Mouse (Mus musculus): ENCODE measurements at regions not wholly inside any gene's neighbourhood (a gene's known extent, or its start where the extent isn't known, plus 50 kb on each side); places are given as distances from the start of the nearest gene placed in this dataset.
"Not testable (repeated sequence)": the region's sequence is repeated elsewhere in the genome, so short reads cannot be mapped to it uniquely, and the experiment has no call there.

GRCm38 (mm10) chr17:83050591-83051197 is 164.4 kb upstream of the Pkdcc start:
- ATAC-seq (ENCODE audit: low read depth): no peak
- H3K4me2 ChIP-seq: no peak overlapping the region
- no peaks in the 10 kb centered on the region for H3K4me1 ChIP-seq (replicated peaks)
- H3K27ac ChIP-seq (replicated peaks): no peak overlapping the region
- H3K27me3 ChIP-seq: peaks cover 22% of the 10 kb centered on the region; the same call in 1 of the 2 replicates
- WGBS: 34% methylated on average over 11 of the region's 11 CpGs
- H3K9me3 ChIP-seq: no peaks in the 10 kb centered on the region
- no peak overlapping the region for H3K4me3 ChIP-seq
- H3K9ac ChIP-seq: no peak overlapping the region
- H3K36me3 ChIP-seq: no peaks in the 10 kb centered on the region

GRCm38 (mm10) chr17:83052613-83053140 is 162.4 kb upstream of the Pkdcc start:
- 40% methylated on average over 6 of the region's 6 CpGs for WGBS
- Histone ChIP-seq H3K4me1 (replicated peaks) (no peaks in the 10 kb centered on the region), H3K27me3 (peaks cover 22% of the 10 kb centered on the region; the same call in 1 of the 2 replicates)

GRCm38 (mm10) chr17:83057832-83058231 is 157.3 kb upstream of the Pkdcc start:
- H3K4me2 ChIP-seq: no peak overlapping the region
- no peak for ATAC-seq (ENCODE audit: low read depth)
- H3K36me3 ChIP-seq: no peaks in the 10 kb centered on the region
- H3K4me3 ChIP-seq: no peak overlapping the region
- WGBS: 61% methylated on average over 3 of the region's 3 CpGs
- H3K9me3 ChIP-seq: no peaks in the 10 kb centered on the region
- peaks cover 4% of the 10 kb centered on the region; the same call in 1 of the 2 replicates for H3K4me1 ChIP-seq (replicated peaks)
- H3K27me3 ChIP-seq: no peaks in the 10 kb centered on the region
- no peak overlapping the region for H3K9ac ChIP-seq
- H3K27ac ChIP-seq (replicated peaks): no peak overlapping the region

More at GRCm38 (mm10) chr17:83052613-83053140, 162.4 kb upstream of the Pkdcc start:
- H3K27ac ChIP-seq (replicated peaks): no peak overlapping the region
- H3K4me2 ChIP-seq: no peak overlapping the region
- no peak overlapping the region for H3K4me3 ChIP-seq
- H3K9ac ChIP-seq: no peak overlapping the region
- H3K9me3 ChIP-seq: no peaks in the 10 kb centered on the region
- no peak for ATAC-seq (ENCODE audit: low read depth)
- H3K36me3 ChIP-seq: no peaks in the 10 kb centered on the region

GRCm38 (mm10) chr17:83061843-83062242 is 153.2 kb upstream of the Pkdcc start:
- no peak overlapping the region for H3K4me2 ChIP-seq
- H3K27me3 ChIP-seq: no peaks in the 10 kb centered on the region
- no peak overlapping the region for H3K27ac ChIP-seq (replicated peaks)
- no peak for ATAC-seq (ENCODE audit: low read depth)
- no peak overlapping the region for H3K9ac ChIP-seq
- peaks cover 4% of the 10 kb centered on the region; the same call in 1 of the 2 replicates for H3K4me1 ChIP-seq (replicated peaks)
- H3K4me3 ChIP-seq: no peak overlapping the region
- WGBS: 51% methylated on average over 6 of the region's 6 CpGs
- no peaks in the 10 kb centered on the region for H3K9me3 ChIP-seq
- H3K36me3 ChIP-seq: no peaks in the 10 kb centered on the region

- Histone ChIP-seq H3K4me1 (replicated peaks) (peaks cover 4% of the 10 kb centered on the region; the same call in 1 of the 2 replicates), H3K9me3 (no peaks in the 10 kb centered on the region), H3K36me3 (no peaks in the 10 kb centered on the region), H3K27me3 (no peaks in the 10 kb centered on the region), H3K9ac (no peak overlapping the region), H3K4me3 (no peak overlapping the region), H3K4me2 (no peak overlapping the region), H3K27ac (replicated peaks) (no peak overlapping the region)
- ATAC-seq (ENCODE audit: low read depth): no peak
- 38% methylated on average over 4 of the region's 4 CpGs for WGBS
Observed at GRCm38 (mm10) chr17:83063848-83064247, 151.2 kb upstream of the Pkdcc start.

GRCm38 (mm10) chr17:83064376-83064775 is 150.7 kb upstream of the Pkdcc start:
- H3K36me3 ChIP-seq; H3K4me2 ChIP-seq; H3K27ac ChIP-seq (replicated peaks); H3K4me3 ChIP-seq; H3K4me1 ChIP-seq (replicated peaks); H3K9ac ChIP-seq; H3K27me3 ChIP-seq; H3K9me3 ChIP-seq; ATAC-seq (ENCODE audit: low read depth): not testable (repeated sequence)
- 17% methylated on average over 12 of the region's 12 CpGs for WGBS

- Histone ChIP-seq H3K27ac (replicated peaks) (no peak overlapping the region), H3K9me3 (no peaks in the 10 kb centered on the region), H3K4me2 (no peak overlapping the region), H3K36me3 (no peaks in the 10 kb centered on the region), H3K27me3 (no peaks in the 10 kb centered on the region), H3K4me3 (no peak overlapping the region), H3K4me1 (replicated peaks) (no peaks in the 10 kb centered on the region), H3K9ac (no peak overlapping the region)
- 79% methylated on average over 4 of the region's 4 CpGs for WGBS
- ATAC-seq (ENCODE audit: low read depth): no peak
Observed at GRCm38 (mm10) chr17:83069246-83069645, 145.8 kb upstream of the Pkdcc start.

- no peaks in the 10 kb centered on the region for H3K4me1 ChIP-seq (replicated peaks)
- no peak overlapping the region for H3K27ac ChIP-seq (replicated peaks)
- WGBS: 74% methylated on average over 6 of the region's 6 CpGs
- H3K36me3 ChIP-seq: no peaks in the 10 kb centered on the region
- no peak overlapping the region for H3K4me3 ChIP-seq
- no peaks in the 10 kb centered on the region for H3K9me3 ChIP-seq
- no peak for ATAC-seq (ENCODE audit: low read depth)
- H3K4me2 ChIP-seq: no peak overlapping the region
- no peak overlapping the region for H3K9ac ChIP-seq
- H3K27me3 ChIP-seq: no peaks in the 10 kb centered on the region
Observed at GRCm38 (mm10) chr17:83071746-83072145, 143.3 kb upstream of the Pkdcc start.

- Histone ChIP-seq H3K9me3 (no peaks in the 10 kb centered on the region), H3K36me3 (no peaks in the 10 kb centered on the region), H3K4me2 (no peak overlapping the region), H3K27ac (replicated peaks) (no peak overlapping the region), H3K4me1 (replicated peaks) (no peaks in the 10 kb centered on the region), H3K4me3 (no peak overlapping the region), H3K27me3 (no peaks in the 10 kb centered on the region), H3K9ac (no peak overlapping the region)
- 75% methylated on average over 4 of the region's 4 CpGs for WGBS
- no peak for ATAC-seq (ENCODE audit: low read depth)
Observed at GRCm38 (mm10) chr17:83072175-83072574, 142.9 kb upstream of the Pkdcc start.

- no peak for ATAC-seq (ENCODE audit: low read depth)
- Histone ChIP-seq H3K36me3 (no peaks in the 10 kb centered on the region), H3K4me3 (no peak overlapping the region), H3K4me2 (no peak overlapping the region), H3K9ac (no peak overlapping the region), H3K9me3 (0 out of 2 replicates have a peak, but pooled peaks cover under 1% of the 10 kb centered on the region), H3K27ac (replicated peaks) (no peak overlapping the region), H3K4me1 (replicated peaks) (peaks cover 13% of the 10 kb centered on the region), H3K27me3 (peaks cover 5% of the 10 kb centered on the region; the same call in 1 of the 2 replicates)
- WGBS: 74% methylated on average over 5 of the region's 5 CpGs
Observed at GRCm38 (mm10) chr17:83074893-83075292, 140.2 kb upstream of the Pkdcc start.

- Histone ChIP-seq H3K4me1 (replicated peaks) (peaks cover 13% of the 10 kb centered on the region), H3K9me3 (0 out of 2 replicates have a peak, but pooled peaks cover 3% of the 10 kb centered on the region), H3K4me3 (no peak overlapping the region), H3K27ac (replicated peaks) (no peak overlapping the region), H3K27me3 (peaks cover 5% of the 10 kb centered on the region; the same call in 1 of the 2 replicates), H3K9ac (no peak overlapping the region), H3K4me2 (no peak overlapping the region), H3K36me3 (no peaks in the 10 kb centered on the region)
- WGBS: 52% methylated on average over 17 of the region's 17 CpGs
- no peak for ATAC-seq (ENCODE audit: low read depth)
Observed at GRCm38 (mm10) chr17:83077737-83078600, 137.1 kb upstream of the Pkdcc start.
